Mouse (Mus musculus): ENCODE results near the gene A930004D18Rik.
A peak's percentile ranks its signal among the peaks of the same experiment; 100 is the strongest.

The A930004D18Rik gene

DNA sequence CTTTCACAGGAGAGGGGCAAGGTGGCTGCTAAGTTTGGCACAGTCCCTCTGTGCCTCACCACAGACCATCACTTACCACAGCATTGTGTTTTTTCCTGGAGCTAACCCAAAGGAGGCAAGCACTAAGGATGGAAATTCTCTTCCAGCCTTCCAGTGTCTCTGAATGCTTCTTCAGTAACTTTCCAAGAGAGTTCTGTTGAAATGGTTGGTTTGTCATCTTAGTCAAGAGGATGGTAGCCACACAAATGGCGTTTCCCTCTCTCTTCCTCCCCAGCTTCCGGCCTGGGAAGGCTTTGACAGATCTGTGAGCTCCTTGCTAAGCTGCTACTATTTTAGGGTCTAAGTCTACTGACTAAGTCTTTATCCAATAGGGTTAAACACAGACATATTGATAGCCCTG, at the start of gene A930004D18Rik:
TSS of gene A930004D18Rik (minus strand) at position 247 of the 400 bp plus-strand sequence.
- DNase-seq (ENCODE audit: low spot score), result no peak

- no peak for DNase-seq (ENCODE audit: low spot score)
Observed at GRCm38 (mm10) chr2:18080182-18080860, 42.8 kb upstream of the A930004D18Rik start.

DNA sequence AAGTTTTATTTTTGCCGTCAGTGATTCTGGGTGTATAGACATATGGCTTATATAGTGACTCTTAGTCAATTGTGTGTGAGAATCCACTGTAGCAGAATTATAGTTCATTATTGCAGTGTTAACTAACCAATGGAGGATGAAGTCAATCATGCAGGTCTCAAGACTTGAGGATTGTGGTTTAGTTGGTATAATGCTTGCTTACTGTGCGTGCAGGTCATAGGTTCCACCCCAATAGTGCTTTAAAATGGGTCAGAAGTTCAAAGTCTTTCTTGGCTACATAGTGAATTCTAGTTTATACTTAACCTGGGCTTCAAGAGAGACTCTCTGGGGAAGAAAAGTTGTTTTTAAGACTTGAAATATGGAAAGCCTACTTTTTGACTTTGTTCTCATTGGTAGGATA, 34.4 kb upstream of the A930004D18Rik start:
- DNase-seq (ENCODE audit: low spot score), result no peak

GRCm38 (mm10) chr2:18068071-18068796, 30.7 kb upstream of the A930004D18Rik start:
- no peak for DNase-seq (ENCODE audit: low spot score)

DNA sequence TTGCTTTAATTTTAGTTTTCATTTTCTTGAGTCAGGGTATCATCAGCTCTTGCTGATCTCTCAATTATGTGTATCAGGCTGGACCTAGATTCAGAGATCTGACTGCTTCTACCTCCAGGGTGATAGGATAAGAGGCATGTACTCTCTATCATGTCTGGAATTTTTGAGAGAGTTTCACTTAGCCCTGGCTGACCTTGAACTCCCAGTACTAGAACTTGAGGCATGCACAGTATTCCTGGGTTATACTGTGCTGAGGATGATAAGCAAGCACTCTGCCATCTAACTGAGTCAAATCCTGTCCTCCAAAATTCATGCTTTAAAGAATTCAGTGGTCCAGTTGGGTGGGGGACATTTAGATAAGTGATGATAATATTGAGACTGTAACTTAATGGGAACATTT, 28.9 kb upstream of the A930004D18Rik start:
- DNase-seq (ENCODE audit: low spot score), result no peak

- no peak for DNase-seq (ENCODE audit: low spot score)
Observed at GRCm38 (mm10) chr2:18065708-18066030, 28.1 kb upstream of the A930004D18Rik start.

DNA sequence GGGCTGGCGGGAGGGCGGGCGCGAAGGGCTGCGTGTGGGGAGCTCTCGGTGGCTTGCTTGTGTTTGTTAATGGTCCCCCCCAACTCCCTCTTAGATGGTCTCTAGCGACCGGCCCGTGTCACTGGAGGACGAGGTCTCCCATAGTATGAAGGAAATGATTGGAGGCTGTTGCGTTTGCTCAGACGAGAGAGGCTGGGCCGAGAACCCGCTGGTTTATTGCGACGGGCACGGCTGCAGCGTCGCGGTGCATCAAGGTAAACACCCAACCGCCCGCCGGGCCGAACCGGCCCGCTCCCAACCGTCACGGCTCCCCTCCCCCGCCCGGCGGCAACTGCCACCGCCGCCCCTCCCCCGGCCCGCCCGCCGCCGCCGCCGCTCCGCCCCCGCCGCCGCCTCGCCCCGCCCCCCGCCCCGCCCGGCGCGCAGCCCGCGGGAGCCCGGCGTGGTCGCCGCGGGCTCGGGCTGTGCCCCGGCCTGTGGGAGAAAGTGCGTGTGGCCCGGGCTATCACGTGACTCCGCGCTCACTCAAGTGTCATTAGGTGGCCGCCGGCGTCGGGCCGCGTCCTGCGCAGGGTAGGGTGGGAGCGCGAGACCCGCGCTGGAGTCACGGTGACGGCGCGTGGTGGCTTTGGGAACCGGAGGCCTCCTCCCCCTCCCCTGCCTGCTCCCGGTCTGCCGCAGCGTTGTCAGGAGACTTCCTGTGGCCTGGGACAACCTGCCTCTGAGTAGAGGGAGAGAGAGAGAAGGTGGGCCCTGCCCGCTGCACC, 27.6 kb upstream of the A930004D18Rik start:
- peak; percentile 52 for DNase-seq (ENCODE audit: low spot score)

DNA sequence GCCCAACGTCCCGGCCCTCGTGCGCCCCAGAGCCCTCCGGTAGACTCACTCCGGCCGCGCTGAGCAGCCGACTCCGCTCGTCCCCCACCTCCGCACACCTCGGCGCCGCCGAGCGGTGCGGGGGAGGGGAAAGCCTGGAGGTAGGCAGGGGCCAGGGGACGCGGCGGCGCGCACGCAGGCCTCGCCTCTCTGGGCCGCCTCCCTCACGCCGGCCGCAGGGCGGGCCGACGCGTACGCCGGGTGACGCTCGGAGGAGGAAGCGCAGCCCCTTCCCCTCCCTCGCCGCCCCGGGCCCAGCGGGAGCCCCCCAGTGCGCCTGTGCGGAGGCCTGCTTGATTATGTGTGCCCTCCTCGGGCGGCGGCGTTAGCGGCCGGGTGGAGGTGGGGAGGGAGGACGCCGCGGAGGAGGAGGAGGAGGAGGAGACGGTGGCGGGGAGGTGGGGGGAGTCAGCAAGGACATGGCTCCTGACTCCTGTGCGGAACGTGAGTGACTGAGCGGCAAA, 26.9 kb upstream of the A930004D18Rik start:
- peak; percentile 87 for DNase-seq (ENCODE audit: low spot score)

DNA sequence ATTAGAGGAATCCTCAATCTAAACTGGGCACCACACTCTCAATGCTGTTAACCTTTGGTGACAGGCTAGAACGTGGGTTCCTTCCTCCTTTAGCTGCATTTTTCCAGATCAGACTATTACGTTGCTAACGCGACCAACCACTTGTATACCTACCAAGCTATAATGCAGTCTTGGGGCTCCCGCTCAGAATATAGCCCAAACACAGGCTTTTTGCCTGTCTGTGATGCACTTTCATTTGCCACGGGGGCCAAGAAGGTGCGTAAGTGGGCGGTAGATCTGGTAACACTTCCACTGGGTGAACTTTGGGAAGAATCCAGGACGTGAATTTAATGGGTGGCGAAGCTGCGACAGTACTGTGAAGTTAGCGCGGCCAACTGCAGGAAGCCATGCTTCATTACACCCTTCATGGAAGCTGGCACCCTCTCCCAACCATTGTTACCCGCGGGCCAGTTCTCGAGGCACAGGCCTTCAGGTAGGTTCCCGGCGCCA, 26.3 kb upstream of the A930004D18Rik start:
- peak; percentile 46 for DNase-seq (ENCODE audit: low spot score)

- DNase-seq (ENCODE audit: low spot score), result no peak
Observed at GRCm38 (mm10) chr2:18060396-18060795, 22.9 kb upstream of the A930004D18Rik start.

DNA sequence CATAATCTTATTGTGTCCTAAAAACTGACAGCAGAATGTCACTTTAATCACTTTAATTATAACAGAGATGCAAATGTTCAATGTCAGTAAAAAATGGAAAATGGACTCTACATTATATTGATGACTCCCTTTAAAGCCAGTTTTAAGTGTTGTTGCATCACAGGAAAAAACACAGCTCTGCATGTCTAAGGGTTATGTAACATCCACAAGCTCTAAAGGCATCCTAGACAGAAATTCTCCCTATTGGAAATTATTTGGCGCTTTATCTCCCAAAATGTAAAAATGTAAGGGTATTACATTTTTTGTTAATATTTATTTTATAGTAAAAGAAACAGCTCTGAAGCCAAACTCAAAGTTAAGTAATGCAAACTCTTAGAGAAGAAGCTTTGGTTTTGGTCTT, 22.4 kb upstream of the A930004D18Rik start:
- DNase-seq (ENCODE audit: low spot score), result no peak

GRCm38 (mm10) chr2:18059063-18059462, 21.5 kb upstream of the A930004D18Rik start:
- DNase-seq (ENCODE audit: low spot score), result no peak

- DNase-seq (ENCODE audit: low spot score), result no peak
Observed at GRCm38 (mm10) chr2:18058146-18058708, 20.7 kb upstream of the A930004D18Rik start.

DNA sequence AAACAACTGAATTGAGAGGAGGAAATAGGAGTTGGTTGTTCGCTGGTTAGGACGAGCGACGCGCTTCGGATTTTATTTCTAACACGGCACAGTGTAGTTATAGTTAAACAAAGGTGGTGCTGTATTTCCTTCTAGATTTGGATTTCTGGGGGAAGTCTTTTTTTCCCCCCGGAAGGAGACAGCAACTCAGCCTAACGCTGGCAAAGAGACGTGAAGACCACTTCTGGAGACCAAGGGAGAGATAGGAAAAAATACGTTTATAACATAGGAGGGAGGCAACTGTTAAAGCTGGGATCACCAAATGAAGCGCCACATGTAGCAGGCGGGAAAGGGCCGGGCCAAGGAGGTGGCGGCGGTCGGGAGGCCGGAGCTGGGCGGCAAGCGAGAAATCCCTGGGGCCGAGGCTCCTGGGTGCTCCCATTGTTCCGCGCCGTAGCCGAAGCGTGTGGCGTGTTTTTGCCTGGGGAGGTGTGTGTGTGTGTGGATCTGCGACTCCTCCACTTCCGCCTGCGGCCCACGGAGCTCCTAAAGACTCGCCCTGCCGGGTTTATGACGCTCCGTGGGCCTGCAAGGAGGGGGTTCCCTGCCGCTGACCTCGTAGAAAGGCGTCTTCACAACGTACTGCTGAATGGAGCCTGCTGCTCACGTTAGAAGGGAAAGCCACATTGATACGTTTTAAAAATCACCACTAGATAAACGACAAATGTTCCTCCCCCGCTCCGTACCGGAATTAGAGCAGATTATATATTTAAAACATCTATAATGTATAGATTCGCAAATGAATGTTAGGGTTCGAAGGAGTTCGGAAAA, 20.0 kb upstream of the A930004D18Rik start:
- DNase-seq (ENCODE audit: low spot score), result peak; percentile 35

- DNase-seq (ENCODE audit: low spot score), result peak; percentile 77
Observed at GRCm38 (mm10) chr2:18056786-18057255, 19.3 kb upstream of the A930004D18Rik start.

DNA sequence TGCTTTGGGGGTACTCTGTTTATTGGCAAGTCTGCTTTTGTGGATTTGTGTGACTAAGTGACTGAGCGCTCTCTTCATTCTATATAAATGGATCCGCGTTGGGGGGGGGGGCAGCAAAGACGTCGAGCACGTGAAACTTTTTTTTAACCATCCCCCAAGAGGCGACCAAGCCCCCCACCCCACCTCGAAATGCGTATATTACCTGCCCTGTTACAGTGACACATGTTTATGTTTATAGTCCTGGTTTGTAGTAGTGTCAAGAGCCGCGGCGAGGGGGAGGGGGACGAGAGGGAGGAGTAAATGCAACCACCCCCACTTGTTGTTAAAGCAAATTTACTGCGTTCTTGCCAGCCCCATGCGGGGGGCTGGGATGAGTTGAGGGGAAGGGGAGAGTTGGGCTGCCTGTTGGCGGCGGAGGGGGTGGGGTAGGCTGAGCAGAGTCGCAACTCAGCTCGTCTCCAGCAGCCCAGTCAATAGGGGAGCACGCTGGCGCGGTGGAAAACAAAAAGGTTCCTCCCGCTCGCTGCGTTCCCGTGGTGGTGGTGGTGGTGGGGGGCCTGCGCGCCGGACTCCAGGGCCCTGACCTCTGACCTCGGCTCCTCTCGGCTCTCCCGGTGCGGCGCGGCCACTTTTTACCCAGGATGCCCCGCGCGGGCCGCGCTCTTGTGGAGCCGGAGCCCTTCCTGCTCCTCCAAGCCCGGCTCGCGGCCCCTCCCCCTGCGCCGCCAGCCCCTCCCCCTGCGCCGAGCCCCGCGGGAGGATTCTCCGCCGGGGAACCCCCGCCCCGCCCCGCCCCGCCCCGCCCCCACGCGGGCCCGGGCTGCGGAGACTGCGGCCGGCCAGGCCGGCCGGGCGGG, 18.6 kb upstream of the A930004D18Rik start:
- peak; percentile 90 for DNase-seq (ENCODE audit: low spot score)

DNA sequence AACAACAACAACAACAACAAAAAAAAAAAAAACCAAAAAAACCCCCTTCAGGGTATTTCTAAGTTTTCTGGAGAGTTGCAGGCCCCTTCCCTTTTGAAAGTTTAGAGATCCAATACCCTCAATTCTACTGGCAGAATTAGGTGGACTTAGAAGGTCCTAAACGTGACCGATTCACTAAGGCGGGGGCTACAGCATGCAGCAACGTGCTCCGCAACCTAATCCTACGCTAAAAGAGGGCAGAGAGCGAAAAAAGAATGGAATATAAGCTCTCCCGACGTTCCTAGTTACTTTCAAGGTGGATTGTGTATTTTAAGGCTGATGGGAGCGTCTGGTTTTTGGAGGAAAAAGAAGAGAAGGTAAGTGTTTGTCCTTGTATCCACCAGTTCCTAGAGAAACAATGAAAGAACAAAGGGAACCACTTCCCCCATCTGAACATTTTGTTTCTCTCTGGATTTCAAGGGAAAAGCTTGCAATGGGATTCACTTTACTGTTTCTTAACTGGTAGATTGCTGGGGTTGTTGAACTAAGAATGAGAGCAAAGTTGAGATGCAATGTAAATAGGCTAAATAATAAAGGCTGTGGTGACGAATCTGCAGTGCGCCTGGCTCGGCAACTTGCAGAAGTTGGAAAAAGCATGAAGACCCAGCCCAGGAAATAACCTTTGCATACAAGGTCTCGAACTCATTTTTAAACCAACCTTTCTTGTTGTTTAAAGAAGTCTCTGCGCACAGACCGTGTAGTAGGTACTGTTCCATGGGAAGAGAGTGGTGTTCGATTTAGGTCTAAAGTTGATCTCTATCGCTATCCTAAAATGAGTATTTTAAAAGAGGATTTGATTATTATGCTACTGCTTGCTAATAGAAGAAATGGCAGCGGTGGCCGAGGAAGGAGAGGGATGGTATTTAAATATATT, 17.7 kb upstream of the A930004D18Rik start, which contains the start of gene Mllt10:
TSS of gene Mllt10 (plus strand) at position 222 of the 913 bp plus-strand sequence.
- no peak for DNase-seq (ENCODE audit: low spot score)

DNA sequence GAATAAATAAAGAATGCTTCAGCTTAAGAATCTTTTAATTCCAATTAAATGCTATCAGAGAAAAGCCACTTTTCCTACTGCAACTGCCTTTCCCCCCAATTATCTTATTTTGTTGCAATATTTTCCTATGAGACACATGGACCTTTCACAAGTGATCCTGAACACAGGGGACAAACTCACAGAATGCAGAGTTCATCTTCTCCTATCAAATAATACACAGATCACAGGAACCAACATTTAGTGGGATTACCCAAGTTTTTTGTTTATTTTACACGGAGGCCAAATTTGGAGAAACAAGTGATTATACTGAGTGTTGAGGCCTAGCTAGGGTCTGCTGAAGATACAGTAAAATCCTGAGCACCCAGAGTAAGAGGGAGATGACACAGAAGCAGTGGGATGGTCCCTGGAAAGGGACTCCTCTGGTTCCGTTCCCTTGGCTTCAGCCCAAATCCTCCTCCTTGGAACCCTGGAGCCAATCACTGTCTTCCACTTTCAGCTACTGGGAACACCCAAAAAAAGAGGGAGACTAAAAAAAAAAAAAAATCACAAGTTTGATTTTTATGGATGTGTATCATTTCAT, 16.5 kb upstream of the A930004D18Rik start:
- DNase-seq (ENCODE audit: low spot score), result no peak
